Mouse (Mus musculus): ENCODE data around the gene Yod1. TPM values are rescaled to one million over a fixed set of nuclear protein-coding genes. Genes with fewer than 3 reads are reported as not detected.
A peak's percentile ranks its signal among the peaks of the same experiment; 100 is the strongest.

The Yod1 gene
- polyA plus RNA-seq (2016; fragmentation: Nextera tagmentation; extraction: Ambion mirVana): 11.4 and 13.3 TPM in 2 replicates

DNA sequence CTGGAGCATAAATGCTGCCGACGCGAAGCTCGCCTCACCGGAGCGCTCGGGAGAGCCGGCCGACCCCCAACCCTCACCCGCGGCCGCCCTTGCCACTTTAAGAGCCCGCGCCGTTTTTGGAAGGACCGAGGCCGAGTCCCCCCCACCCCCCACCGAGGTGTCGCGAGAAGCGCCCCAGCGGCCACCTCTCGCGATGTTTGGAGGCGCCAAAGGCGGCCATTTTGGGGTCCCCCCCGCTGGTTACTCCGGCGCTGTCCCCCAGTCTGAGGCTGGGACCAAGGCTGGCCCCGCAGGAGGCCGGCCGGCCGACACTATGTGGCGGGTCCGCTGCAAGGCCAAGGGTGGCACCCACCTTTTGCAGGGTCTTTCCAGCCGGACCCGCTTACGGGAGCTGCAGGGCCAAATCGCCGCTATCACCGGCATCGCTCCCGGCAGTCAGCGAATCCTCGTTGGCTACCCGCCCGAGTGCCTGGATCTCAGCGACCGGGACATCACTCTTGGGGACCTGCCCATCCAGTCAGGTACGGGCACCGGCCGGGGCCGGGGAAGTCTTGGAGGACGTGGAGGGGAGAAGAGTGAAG is at the start of gene Yod1:
Yod1 (plus strand) TSS at position 37 of the 581 bp plus-strand sequence.
- WGBS: under 1% methylated on average over 54 of the region's 54 CpGs
- peak within 1 kb of the TSS; percentile 97 for H3K27ac ChIP-seq
- peaks cover 39% of the 10 kb centered on the region for H3K4me1 ChIP-seq (replicated peaks)
- peaks cover 14% of the 10 kb centered on the region for H3K27me3 ChIP-seq (ENCODE audit: insufficient read depth, poor library complexity, severe bottlenecking)
- H3K4me3 ChIP-seq: peak within 1 kb of the TSS; percentile 94
- H3K36me3 ChIP-seq: peaks cover 22% of the 10 kb centered on the region
- H3K9me3 ChIP-seq: no peaks in the 10 kb centered on the region
- DNase-seq (ENCODE audit: low spot score): peak; percentile 91

DNA sequence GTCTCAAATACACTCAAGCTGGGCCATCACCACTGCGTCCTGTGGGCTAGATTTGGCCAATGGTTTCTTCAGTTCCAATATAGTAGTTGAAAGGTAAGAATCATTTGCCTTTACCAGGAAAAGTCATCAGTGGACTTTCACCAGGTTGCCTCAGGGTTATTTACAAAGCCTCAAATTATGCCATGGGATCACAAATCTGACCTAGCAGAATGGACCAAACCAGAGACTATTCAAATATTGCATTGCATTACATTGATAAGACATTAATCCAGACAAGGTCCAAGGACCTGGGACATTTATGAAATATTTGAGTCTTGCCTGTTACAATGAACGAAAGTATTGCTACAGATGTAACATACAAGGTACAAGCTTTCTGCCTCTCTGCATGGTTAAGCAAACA is 38.6 kb upstream of the Yod1 start:
- no peak for DNase-seq (ENCODE audit: low spot score)
- no peak overlapping the region for H3K27ac ChIP-seq
- no peak overlapping the region for H3K4me3 ChIP-seq
- H3K4me1 ChIP-seq (replicated peaks): no peaks in the 10 kb centered on the region
- no peaks in the 10 kb centered on the region for H3K9me3 ChIP-seq
- no peaks in the 10 kb centered on the region for H3K27me3 ChIP-seq (ENCODE audit: insufficient read depth, poor library complexity, severe bottlenecking)
- 88% methylated on average over 2 of the region's 2 CpGs for WGBS
- no peaks in the 10 kb centered on the region for H3K36me3 ChIP-seq

DNA sequence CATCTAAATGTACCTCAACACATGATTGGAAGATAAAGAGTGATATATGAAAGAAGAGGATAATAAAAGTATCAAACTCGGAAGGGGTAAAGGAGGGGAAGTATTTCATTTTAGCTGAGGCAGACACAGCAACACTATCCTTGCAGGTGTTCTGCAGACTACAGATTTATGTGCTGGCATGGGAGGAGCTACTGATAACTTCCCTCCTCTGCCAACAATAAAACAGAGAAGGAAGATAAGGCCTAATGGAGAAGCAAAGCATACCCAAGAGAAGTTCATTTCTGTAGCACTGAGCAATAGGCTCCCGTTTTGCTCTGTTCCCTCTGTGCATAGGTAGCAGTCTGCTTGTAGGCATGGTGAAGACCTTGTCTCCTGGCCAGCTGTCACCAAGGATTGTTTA is 36.1 kb upstream of the Yod1 start:
- no peak for DNase-seq (ENCODE audit: low spot score)
- no peaks in the 10 kb centered on the region for H3K9me3 ChIP-seq
- no peak overlapping the region for H3K27ac ChIP-seq
- no peaks in the 10 kb centered on the region for H3K4me1 ChIP-seq (replicated peaks)
- no peak overlapping the region for H3K4me3 ChIP-seq
- WGBS: 84% methylated on average over 2 of the region's 2 CpGs
- H3K36me3 ChIP-seq: no peaks in the 10 kb centered on the region
- no peaks in the 10 kb centered on the region for H3K27me3 ChIP-seq (ENCODE audit: insufficient read depth, poor library complexity, severe bottlenecking)

DNA sequence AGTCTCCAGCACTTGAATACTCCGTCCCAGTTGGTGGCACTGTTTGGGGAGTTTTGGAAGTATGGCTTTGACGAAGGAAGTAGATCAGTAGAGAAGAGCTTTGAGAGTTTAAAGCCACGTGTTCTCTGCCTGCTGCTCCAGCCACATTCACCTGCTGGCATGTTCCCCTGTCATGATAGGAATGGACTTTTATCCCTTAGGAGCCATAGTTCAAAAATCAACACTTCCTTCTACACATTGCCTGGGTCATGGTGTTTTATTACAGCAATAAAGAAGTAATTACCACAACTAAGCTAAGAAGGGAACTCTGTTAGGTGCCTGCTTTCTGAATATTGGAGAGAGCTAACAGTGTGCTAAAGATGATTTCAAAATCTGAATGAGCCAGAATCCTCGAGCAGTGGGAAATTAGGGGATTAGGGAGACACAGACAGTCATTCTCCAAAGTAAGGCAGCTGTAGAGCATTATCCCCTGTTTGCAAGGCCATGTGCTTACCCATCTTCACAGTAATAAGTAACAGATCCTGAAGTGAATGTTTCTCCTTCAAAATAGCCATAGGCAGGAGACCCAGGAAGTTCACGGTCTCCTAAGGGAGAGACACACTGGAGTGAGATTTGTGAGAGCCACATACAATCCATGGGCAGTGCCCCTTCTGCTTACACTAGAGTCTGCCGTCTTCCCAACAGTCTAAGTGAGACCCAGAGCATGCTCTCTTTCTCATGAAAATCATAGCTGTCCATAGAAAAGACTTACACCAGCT is 35.3 kb upstream of the Yod1 start:
- no peak overlapping the region for H3K4me3 ChIP-seq
- no peak for DNase-seq (ENCODE audit: low spot score)
- H3K4me1 ChIP-seq (replicated peaks): no peaks in the 10 kb centered on the region
- H3K9me3 ChIP-seq: no peaks in the 10 kb centered on the region
- no peaks in the 10 kb centered on the region for H3K27me3 ChIP-seq (ENCODE audit: insufficient read depth, poor library complexity, severe bottlenecking)
- WGBS: 78% methylated on average over 6 of the region's 6 CpGs
- H3K27ac ChIP-seq: no peak overlapping the region
- no peaks in the 10 kb centered on the region for H3K36me3 ChIP-seq

GRCm38 (mm10) chr1:130683905-130684304 is 33.2 kb upstream of the Yod1 start:
- no peaks in the 10 kb centered on the region for H3K27me3 ChIP-seq (ENCODE audit: insufficient read depth, poor library complexity, severe bottlenecking)
- H3K9me3 ChIP-seq: no peaks in the 10 kb centered on the region
- no peak overlapping the region for H3K4me3 ChIP-seq
- H3K4me1 ChIP-seq (replicated peaks): no peaks in the 10 kb centered on the region
- WGBS: 41% methylated on average over 1 of the region's 1 CpGs
- H3K36me3 ChIP-seq: no peaks in the 10 kb centered on the region
- no peak for DNase-seq (ENCODE audit: low spot score)
- H3K27ac ChIP-seq: no peak overlapping the region

DNA sequence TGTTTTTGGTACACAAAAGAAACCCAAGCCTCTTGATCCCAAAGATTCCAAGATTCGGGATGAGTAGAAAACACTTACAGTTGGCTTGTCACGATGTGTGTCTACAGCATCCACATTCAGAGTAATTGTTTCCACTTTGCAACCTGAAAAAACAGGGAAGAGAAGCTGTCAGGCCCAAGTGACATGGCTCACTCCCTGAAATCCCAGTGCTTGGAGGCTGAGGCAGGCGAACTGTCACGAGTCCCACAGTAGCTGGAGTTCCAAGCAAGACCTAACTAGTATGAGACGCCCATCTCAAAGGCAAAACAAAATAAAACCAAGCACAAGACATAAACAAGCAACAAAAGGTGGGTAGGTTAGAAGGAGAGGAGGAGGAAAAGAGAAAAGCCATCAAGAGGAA is 18.5 kb upstream of the Yod1 start:
- Histone ChIP-seq H3K4me3 (no peak overlapping the region), H3K27ac (no peak overlapping the region), H3K36me3 (peaks cover 59% of the 10 kb centered on the region), H3K9me3 (no peaks in the 10 kb centered on the region), H3K4me1 (replicated peaks) (no peaks in the 10 kb centered on the region), H3K27me3 (ENCODE audit: insufficient read depth, poor library complexity, severe bottlenecking) (no peaks in the 10 kb centered on the region)
- no peak for DNase-seq (ENCODE audit: low spot score)
- 90% methylated on average over 5 of the region's 5 CpGs for WGBS

DNA sequence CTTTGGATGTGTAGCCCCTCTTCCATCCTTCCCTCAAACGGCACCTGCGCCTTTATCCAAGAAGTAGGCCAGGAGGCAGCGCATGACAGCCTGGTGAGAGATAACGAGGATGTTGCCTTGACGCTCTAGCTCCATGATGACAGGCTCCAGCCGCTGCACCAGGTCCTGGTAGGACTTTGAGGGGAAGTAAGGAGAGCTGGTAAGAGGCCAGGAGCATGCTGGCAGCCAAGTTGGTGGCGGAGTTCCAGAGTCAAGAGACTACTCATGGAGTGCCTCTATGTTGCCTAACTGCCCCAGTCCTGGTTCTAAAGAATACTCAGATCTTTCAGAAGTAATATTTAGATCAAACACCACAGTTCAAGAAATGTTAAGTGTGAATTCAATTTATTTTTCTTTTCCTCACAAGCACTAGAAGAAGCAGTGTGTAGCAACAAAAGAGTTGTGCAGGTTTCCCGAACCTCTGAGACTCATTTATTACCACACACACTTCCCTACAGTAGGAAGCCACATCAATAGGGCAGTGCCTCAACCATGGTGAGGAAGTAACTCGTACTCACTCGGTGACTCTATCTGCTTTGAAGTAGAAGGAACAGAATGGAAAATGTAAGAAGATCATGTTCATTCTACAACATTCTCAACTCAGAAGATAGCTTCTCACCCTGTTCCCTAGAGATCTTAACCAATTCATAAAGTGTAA is 17.0 kb upstream of the Yod1 start:
- no peaks in the 10 kb centered on the region for H3K27me3 ChIP-seq (ENCODE audit: insufficient read depth, poor library complexity, severe bottlenecking)
- DNase-seq (ENCODE audit: low spot score): no peak
- no peaks in the 10 kb centered on the region for H3K4me1 ChIP-seq (replicated peaks)
- peaks cover 60% of the 10 kb centered on the region for H3K36me3 ChIP-seq
- no peak overlapping the region for H3K27ac ChIP-seq
- H3K9me3 ChIP-seq: no peaks in the 10 kb centered on the region
- 93% methylated on average over 10 of the region's 10 CpGs for WGBS
- no peak overlapping the region for H3K4me3 ChIP-seq

DNA sequence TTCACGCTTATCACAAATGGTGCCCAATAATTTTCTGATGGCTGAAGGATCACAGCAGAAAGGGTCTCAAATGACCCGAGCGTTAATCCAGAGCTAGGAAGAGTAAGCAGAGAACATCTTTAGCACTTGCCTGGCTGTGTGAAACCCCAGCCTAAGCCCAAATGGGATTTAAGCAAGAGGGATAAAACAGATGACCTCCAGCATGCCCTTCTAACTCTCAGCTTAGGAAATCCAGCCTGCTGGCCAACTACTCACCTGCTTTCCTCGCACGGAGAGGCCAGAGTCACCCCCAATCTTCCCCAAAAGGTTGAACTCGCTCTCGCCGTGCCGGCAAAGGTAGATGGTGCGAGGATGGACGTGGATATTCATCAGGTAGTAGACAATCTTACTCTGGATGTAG is 15.2 kb upstream of the Yod1 start:
- H3K27ac ChIP-seq: no peak overlapping the region
- peaks cover 62% of the 10 kb centered on the region for H3K36me3 ChIP-seq
- H3K9me3 ChIP-seq: no peaks in the 10 kb centered on the region
- no peak for DNase-seq (ENCODE audit: low spot score)
- no peaks in the 10 kb centered on the region for H3K27me3 ChIP-seq (ENCODE audit: insufficient read depth, poor library complexity, severe bottlenecking)
- 94% methylated on average over 11 of the region's 11 CpGs for WGBS
- H3K4me1 ChIP-seq (replicated peaks): no peaks in the 10 kb centered on the region
- H3K4me3 ChIP-seq: no peak overlapping the region

DNA sequence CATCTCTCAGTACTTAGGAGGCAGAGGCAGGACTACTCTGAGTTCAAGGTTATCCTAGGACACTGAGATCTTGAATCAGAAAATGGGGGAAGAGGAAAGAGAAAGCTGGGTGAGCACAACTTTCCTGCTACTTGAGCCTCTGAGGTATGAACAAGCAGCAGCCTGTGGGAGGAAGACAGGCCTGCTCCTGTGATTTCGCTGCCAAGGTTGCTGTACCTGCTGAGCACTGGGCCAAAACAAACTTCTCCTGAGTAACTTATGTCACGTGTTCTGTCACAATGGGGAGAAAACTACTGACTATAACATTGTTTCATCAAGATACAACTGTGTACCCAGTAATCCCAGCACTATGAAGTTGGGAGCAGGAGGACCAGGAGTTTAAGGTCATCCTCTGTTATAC is 13.5 kb upstream of the Yod1 start:
- peaks cover 56% of the 10 kb centered on the region for H3K36me3 ChIP-seq
- 88% methylated on average over 2 of the region's 2 CpGs for WGBS
- DNase-seq (ENCODE audit: low spot score): no peak

GRCm38 (mm10) chr1:130710283-130711080 is 6.6 kb upstream of the Yod1 start:
- Histone ChIP-seq H3K4me3 (no peak overlapping the region), H3K27me3 (ENCODE audit: insufficient read depth, poor library complexity, severe bottlenecking) (peaks cover 14% of the 10 kb centered on the region), H3K27ac (no peak overlapping the region), H3K9me3 (no peaks in the 10 kb centered on the region), H3K4me1 (replicated peaks) (peaks cover 8% of the 10 kb centered on the region; the same call in 1 of the 2 replicates), H3K36me3 (peaks cover 15% of the 10 kb centered on the region)
- 92% methylated on average over 22 of the region's 22 CpGs for WGBS
- DNase-seq (ENCODE audit: low spot score): no peak

More for the DNA sequence above, 13.5 kb upstream of the Yod1 start:
- Histone ChIP-seq H3K4me3 (no peak overlapping the region), H3K9me3 (no peaks in the 10 kb centered on the region), H3K4me1 (replicated peaks) (no peaks in the 10 kb centered on the region), H3K27ac (no peak overlapping the region), H3K27me3 (ENCODE audit: insufficient read depth, poor library complexity, severe bottlenecking) (no peaks in the 10 kb centered on the region)

DNA sequence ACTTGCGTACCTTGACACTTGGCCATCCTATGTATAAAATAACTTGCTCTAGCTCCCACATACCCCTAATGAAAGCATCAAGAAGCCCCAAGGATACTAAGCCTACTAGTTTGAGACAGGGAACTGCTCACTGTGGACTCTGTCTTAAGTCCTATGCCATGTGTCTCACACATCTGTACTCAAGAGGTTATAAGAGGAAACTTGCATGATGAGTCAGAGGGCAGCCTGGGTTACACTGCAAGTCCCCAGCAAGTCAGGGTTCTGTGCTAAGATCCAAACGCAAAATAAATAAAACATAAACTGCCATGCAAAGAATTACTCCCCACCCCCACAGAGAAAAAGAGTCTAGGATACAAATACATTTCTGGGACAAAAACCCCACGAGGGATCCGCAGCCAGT is 3.1 kb upstream of the Yod1 start:
- Histone ChIP-seq H3K4me1 (replicated peaks) (peaks cover 33% of the 10 kb centered on the region), H3K27ac (no peak overlapping the region), H3K27me3 (ENCODE audit: insufficient read depth, poor library complexity, severe bottlenecking) (peaks cover 14% of the 10 kb centered on the region), H3K4me3 (no peak overlapping the region), H3K9me3 (no peaks in the 10 kb centered on the region), H3K36me3 (peaks cover 6% of the 10 kb centered on the region)
- no peak for DNase-seq (ENCODE audit: low spot score)
- 80% methylated on average over 4 of the region's 4 CpGs for WGBS

DNA sequence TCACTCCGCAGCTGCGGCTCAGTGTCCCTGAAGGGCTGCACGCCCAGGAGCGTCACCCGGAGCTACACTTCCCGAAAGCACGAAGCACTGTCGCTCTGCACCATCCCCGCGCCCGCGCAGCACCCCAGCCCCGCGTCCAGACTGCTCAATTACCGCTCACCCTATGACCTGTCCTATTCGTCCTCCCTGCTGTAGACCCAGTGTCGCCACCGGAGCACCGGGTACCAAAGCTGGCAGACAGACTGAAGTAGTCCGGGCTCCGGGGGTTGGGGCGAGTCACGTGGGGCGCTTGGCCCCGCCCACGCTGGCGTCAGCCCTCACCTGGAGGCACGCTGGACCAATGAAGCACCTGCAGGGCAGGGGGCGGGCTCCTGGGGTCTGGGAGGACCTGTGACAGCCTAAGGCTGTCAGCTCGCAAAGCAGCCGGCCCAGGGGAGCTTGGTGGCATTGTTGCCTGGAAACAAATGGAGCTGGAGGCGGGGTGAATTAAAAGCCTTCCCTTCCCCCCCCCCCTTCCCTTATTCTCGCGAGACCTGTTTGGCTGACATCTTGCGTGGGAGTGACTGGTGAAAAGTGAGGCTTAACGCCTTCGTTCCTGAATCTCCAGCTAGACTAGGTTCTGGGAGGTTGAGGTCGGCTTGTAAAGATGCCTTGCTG is 1.4 kb upstream of the Yod1 start, which contains the start of gene Gm29427:
Gm29427 (minus strand) TSS at position 239 of the 657 bp plus-strand sequence.
- Histone ChIP-seq H3K27ac (peak within 1 kb of the TSS; percentile 97), H3K36me3 (peaks cover 19% of the 10 kb centered on the region)
- under 1% methylated on average over 38 of the region's 38 CpGs for WGBS

More for the DNA sequence above, 1.4 kb upstream of the Yod1 start, which contains the start of gene Gm29427:
- H3K4me3 ChIP-seq: peak within 1 kb of the TSS; percentile 94
- peaks cover 14% of the 10 kb centered on the region for H3K27me3 ChIP-seq (ENCODE audit: insufficient read depth, poor library complexity, severe bottlenecking)
- no peaks in the 10 kb centered on the region for H3K9me3 ChIP-seq
- H3K4me1 ChIP-seq (replicated peaks): peaks cover 39% of the 10 kb centered on the region
- DNase-seq (ENCODE audit: low spot score): peak; percentile 87
